Mouse (Mus musculus): ENCODE measurements around the gene Ltbp1. TPM values are rescaled to one million over a fixed set of nuclear protein-coding genes. Genes with fewer than 3 reads are reported as not detected.
A peak's percentile ranks its signal among the peaks of the same experiment; 100 is the strongest.

Gene Ltbp1
- polyA plus RNA-seq, 1 experiment from 2014 or later = 29.8 TPM

DNA sequence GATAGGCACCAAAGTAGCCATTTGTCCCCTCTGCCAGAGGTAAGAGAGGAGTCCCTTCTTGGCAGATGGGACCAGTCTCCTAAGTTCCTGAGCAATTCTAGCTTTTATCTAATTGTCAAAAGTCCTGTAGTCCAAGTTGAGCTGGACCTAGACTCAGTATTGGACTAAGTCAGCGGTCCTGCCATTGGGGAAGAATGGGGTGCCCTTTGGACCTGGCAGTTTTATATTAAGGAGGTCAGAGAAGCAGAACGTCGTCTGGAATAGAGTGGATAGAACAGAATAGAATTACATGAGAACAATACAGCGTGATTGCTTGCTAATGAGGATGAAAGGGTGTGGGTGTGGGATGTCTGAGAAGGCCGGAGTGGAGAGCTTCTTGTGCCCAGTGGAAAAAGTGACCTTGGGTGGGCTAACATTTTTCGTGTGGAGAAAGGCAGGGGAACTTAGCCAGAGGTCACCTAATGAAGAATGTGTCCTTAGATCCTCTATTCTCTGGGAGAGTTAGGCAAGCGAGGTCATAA is 167.4 kb downstream of the Ltbp1 start:
- peaks cover 2% of the 10 kb centered on the region; the same call in 1 of the 2 replicates for H3K4me1 ChIP-seq (replicated peaks; ENCODE audit: control insufficient read depth, insufficient read depth, low read length)
- no peak overlapping the region for H3K27ac ChIP-seq (ENCODE audit: low read depth)
- H3K4me2 ChIP-seq (ENCODE audit: low read length) = no peak overlapping the region
- no peaks in the 10 kb centered on the region for H3K9me3 ChIP-seq (ENCODE audit: control insufficient read depth, low read length)
- H3K4me3 ChIP-seq (ENCODE audit: low read depth, low read length) = no peak overlapping the region
- no peaks in the 10 kb centered on the region for H3K36me3 ChIP-seq (ENCODE audit: control insufficient read depth, insufficient read depth, low read length)
- 88% methylated on average over 7 of the region's 7 CpGs for WGBS
- no peak for ATAC-seq (replicated peaks; ENCODE audit: low FRiP score, low TSS enrichment, low read depth)
- no peak overlapping the region for H3K9ac ChIP-seq (ENCODE audit: low read length)
- no peaks in the 10 kb centered on the region for H3K27me3 ChIP-seq (replicated peaks; ENCODE audit: control insufficient read depth, insufficient read depth, low read length)
- peak; percentile 13 for DNase-seq (ENCODE audit: low spot score)

DNA sequence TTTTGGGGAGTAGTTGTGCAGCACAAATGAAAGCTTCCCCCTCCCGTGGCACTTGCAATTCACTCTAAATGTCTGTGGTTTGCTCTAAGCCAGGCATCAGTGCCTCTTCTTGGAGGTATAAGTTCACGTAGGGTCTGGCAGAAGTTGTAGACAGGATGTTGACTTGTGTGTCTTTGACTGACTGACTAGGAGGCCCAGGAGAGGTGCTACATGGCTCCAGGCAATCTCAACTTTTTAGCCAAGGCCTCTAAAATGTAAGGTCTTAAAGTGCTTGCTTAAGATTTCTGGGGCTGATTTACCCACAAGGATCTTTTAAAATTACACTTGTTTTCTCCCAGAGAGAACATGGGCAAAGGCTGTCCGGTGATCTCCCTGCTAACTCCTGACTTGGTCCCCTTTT is 169.1 kb downstream of the Ltbp1 start:
- no peaks in the 10 kb centered on the region for H3K36me3 ChIP-seq (ENCODE audit: control insufficient read depth, insufficient read depth, low read length)
- WGBS = 84% methylated on average over 3 of the region's 3 CpGs
- peaks cover 13% of the 10 kb centered on the region for H3K4me1 ChIP-seq (replicated peaks; ENCODE audit: control insufficient read depth, insufficient read depth, low read length)
- no peak overlapping the region for H3K9ac ChIP-seq (ENCODE audit: low read length)
- H3K4me2 ChIP-seq (ENCODE audit: low read length) = no peak overlapping the region
- no peak overlapping the region for H3K27ac ChIP-seq (ENCODE audit: low read depth)
- DNase-seq (ENCODE audit: low spot score) = no peak
- no peaks in the 10 kb centered on the region for H3K27me3 ChIP-seq (replicated peaks; ENCODE audit: control insufficient read depth, insufficient read depth, low read length)
- no peak for ATAC-seq (replicated peaks; ENCODE audit: low FRiP score, low TSS enrichment, low read depth)
- no peak overlapping the region for H3K4me3 ChIP-seq (ENCODE audit: low read depth, low read length)
- H3K9me3 ChIP-seq (ENCODE audit: control insufficient read depth, low read length) = no peaks in the 10 kb centered on the region

DNA sequence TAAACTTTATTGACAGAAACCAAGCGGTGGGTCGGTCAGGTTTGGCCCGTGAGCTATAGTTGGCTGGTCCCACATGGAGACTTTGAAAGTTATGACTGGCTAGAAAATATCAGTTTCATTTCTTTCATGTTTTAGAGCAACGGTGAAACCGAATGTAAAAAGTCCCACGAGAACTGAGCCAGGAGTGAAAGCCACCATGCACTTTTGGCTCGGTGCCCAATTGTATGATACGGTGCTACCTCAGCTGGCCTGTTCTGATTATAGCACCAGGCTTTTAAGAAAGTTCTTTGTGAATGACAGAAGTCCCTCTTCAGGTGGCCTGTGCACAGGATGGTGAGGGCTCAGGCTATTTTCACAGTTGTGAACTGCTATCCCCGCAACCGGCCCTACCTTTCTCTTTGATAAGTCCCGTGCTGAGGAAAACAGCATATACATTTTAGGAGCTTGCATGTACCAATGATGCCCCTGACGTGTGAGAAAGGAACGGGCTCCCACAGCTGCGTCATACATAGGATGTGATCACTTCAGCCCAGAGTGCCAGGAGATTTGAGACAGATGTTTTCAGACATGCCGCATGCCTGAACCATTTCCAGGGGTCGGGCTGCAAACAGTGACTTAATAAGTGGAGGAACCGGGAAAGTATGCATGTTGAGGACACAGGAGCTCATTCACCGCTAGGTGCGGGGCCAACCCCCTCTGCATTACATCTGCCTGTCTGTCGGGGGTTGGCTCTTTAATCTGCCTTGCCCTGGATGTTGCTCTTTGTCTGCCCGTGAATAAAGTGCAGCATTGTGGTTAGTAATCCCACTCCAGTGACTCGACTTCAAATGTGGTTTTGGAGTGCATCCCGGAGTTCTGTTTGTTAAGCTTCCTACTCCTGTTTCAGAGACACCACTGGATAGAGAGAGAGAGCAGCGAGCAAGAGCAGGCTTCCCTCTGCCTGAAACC is 172.8 kb downstream of the Ltbp1 start:
- Histone ChIP-seq H3K4me2 (ENCODE audit: low read length) (peak overlapping the region; percentile 38), H3K27ac (ENCODE audit: low read depth) (peak overlapping the region; percentile 47; the same call in 1 of the 2 replicates), H3K9ac (ENCODE audit: low read length) (no peak overlapping the region), H3K4me3 (ENCODE audit: low read depth, low read length) (0 out of 2 replicates have a peak overlapping the region, but pooled peaks have one; percentile 0), H3K9me3 (ENCODE audit: control insufficient read depth, low read length) (no peaks in the 10 kb centered on the region), H3K27me3 (replicated peaks; ENCODE audit: control insufficient read depth, insufficient read depth, low read length) (no peaks in the 10 kb centered on the region), H3K36me3 (ENCODE audit: control insufficient read depth, insufficient read depth, low read length) (no peaks in the 10 kb centered on the region), H3K4me1 (replicated peaks; ENCODE audit: control insufficient read depth, insufficient read depth, low read length) (peaks cover 26% of the 10 kb centered on the region)
- 42% methylated on average over 24 of the region's 24 CpGs for WGBS
- peak; percentile 66 for DNase-seq (ENCODE audit: low spot score)
- peak; percentile 54 for ATAC-seq (replicated peaks; ENCODE audit: low FRiP score, low TSS enrichment, low read depth)

DNA sequence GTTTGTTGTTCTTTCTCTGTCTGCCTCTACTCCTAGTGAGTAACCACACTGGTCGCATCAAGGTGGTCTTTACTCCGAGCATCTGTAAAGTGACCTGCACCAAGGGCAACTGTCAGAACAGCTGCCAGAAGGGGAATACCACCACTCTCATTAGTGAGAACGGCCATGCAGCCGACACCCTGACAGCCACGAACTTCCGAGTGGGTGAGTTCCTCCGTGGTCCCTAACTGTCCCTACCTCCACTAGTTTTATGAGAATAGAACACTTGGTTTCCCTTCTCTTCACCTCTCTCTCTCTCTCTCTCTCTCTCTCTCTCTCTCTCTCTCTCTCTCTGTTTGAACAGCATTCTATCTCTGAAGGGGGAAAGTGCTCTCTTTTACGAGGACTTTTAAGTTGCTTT is 173.6 kb downstream of the Ltbp1 start:
- H3K4me3 ChIP-seq (ENCODE audit: low read depth, low read length) = peak overlapping the region; percentile 0; the same call in 1 of the 2 replicates
- H3K9me3 ChIP-seq (ENCODE audit: control insufficient read depth, low read length) = no peaks in the 10 kb centered on the region
- H3K27ac ChIP-seq (ENCODE audit: low read depth) = peak overlapping the region; percentile 47
- no peak overlapping the region for H3K9ac ChIP-seq (ENCODE audit: low read length)
- ATAC-seq (replicated peaks; ENCODE audit: low FRiP score, low TSS enrichment, low read depth) (no peak), DNase-seq (ENCODE audit: low spot score) (peak; percentile 50)
- WGBS = 61% methylated on average over 8 of the region's 8 CpGs
- H3K4me2 ChIP-seq (ENCODE audit: low read length) = peak overlapping the region; percentile 38
- peaks cover 26% of the 10 kb centered on the region for H3K4me1 ChIP-seq (replicated peaks; ENCODE audit: control insufficient read depth, insufficient read depth, low read length)
- no peaks in the 10 kb centered on the region for H3K27me3 ChIP-seq (replicated peaks; ENCODE audit: control insufficient read depth, insufficient read depth, low read length)
- no peaks in the 10 kb centered on the region for H3K36me3 ChIP-seq (ENCODE audit: control insufficient read depth, insufficient read depth, low read length)

DNA sequence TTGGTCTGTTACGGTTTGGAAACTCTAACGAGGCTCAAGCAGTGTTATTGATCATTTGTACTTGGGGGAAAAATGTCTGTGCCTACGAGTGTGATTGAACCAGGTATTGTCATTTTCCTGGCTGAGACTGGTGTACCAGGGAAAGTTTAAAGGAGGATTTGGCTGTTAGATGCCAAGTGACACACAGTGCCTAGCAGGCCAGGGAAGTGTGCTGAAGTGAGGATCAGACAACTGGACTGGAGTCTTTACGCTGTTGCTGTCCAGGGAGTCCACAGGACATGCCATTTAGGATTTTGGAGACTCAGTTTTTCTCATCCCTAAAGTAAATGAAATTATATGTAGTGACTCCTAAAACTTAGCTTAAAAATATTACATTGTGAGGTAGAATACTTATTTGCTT is 174.9 kb downstream of the Ltbp1 start:
- H3K27ac ChIP-seq (ENCODE audit: low read depth) = peak overlapping the region; percentile 43; the same call in 1 of the 2 replicates
- WGBS = 61% methylated on average over 4 of the region's 4 CpGs
- H3K4me2 ChIP-seq (ENCODE audit: low read length) = peak overlapping the region; percentile 16; the same call in 1 of the 2 replicates

DNA sequence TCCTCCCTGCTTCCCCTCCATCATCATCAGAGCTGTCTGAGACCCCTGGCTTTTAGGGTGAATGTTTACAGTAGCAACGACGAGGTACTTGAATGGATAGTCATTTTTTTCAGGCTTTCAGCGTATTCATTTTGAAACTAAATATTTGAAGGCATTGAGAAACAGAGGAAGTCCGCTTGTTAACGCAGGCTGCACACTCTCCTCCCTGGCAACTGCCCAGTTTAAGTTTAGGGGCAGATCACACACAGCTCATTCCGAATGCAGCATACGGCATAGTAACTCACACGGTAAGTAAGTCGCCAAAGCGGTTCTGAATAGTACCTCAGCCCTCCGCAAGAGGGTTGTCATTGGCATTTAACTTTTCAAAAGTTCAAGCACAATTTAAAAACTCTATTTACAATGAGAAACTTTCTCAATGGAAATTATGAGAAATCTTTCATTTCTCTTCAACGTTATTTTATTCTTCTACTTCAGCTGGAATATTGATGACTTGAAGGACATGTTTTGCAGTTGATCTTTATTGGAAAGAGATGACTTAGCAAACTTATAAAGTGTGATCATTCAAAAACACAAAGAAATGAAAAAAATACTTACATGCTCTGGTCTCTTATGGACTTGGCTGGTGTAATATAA is 175.7 kb downstream of the Ltbp1 start:
- Histone ChIP-seq H3K4me2 (ENCODE audit: low read length) (peak overlapping the region; percentile 30), H3K9ac (ENCODE audit: low read length) (no peak overlapping the region), H3K27me3 (replicated peaks; ENCODE audit: control insufficient read depth, insufficient read depth, low read length) (no peaks in the 10 kb centered on the region), H3K9me3 (ENCODE audit: control insufficient read depth, low read length) (no peaks in the 10 kb centered on the region), H3K4me1 (replicated peaks; ENCODE audit: control insufficient read depth, insufficient read depth, low read length) (peaks cover 26% of the 10 kb centered on the region), H3K36me3 (ENCODE audit: control insufficient read depth, insufficient read depth, low read length) (no peaks in the 10 kb centered on the region), H3K4me3 (ENCODE audit: low read depth, low read length) (no peak overlapping the region), H3K27ac (ENCODE audit: low read depth) (no peak overlapping the region)
- ATAC-seq (replicated peaks; ENCODE audit: low FRiP score, low TSS enrichment, low read depth) (no peak), DNase-seq (ENCODE audit: low spot score) (peak; percentile 50)
- 42% methylated on average over 12 of the region's 12 CpGs for WGBS

More for the DNA sequence above, 174.9 kb downstream of the Ltbp1 start:
- no peaks in the 10 kb centered on the region for H3K9me3 ChIP-seq (ENCODE audit: control insufficient read depth, low read length)
- no peak overlapping the region for H3K9ac ChIP-seq (ENCODE audit: low read length)
- H3K27me3 ChIP-seq (replicated peaks; ENCODE audit: control insufficient read depth, insufficient read depth, low read length) = no peaks in the 10 kb centered on the region
- H3K36me3 ChIP-seq (ENCODE audit: control insufficient read depth, insufficient read depth, low read length) = no peaks in the 10 kb centered on the region
- H3K4me3 ChIP-seq (ENCODE audit: low read depth, low read length) = no peak overlapping the region
- no peak for ATAC-seq (replicated peaks; ENCODE audit: low FRiP score, low TSS enrichment, low read depth)
- H3K4me1 ChIP-seq (replicated peaks; ENCODE audit: control insufficient read depth, insufficient read depth, low read length) = peaks cover 26% of the 10 kb centered on the region
- no peak for DNase-seq (ENCODE audit: low spot score)

DNA sequence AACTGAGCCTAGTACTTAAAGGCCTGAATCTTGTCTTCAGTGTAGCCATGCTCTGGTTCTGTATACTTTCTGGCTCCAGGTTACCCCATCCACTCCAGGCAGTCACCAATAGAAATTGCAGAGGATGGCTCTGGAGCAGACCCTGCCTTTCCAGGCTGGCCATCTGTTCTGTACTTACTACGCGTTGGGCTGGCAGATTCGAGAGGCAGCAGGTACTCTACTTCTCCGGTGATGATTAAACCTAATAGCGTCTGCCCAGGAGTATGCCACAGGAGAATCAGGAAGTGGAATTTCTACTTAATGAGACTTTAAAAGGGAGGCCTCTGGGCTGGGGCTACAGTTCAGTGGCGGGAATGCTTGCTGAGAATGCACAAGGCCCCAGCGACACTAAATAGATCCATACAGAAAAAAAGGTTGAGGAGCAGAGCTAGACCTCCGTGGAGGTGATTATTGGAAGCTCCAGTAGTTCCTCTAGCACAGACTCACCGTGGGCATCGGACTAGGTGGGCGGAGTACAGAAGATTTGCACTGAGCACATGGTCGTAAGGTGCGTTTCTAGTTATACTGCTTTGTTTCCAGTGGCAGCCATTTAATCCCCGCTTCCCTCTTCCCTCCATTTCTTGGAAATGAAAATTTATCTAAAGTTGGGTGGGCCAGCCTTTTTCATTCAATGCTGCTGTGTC is 177.1 kb downstream of the Ltbp1 start:
- Histone ChIP-seq H3K4me1 (replicated peaks; ENCODE audit: control insufficient read depth, insufficient read depth, low read length) (peaks cover 26% of the 10 kb centered on the region), H3K27me3 (replicated peaks; ENCODE audit: control insufficient read depth, insufficient read depth, low read length) (no peaks in the 10 kb centered on the region), H3K9me3 (ENCODE audit: control insufficient read depth, low read length) (no peaks in the 10 kb centered on the region), H3K9ac (ENCODE audit: low read length) (no peak overlapping the region), H3K27ac (ENCODE audit: low read depth) (peak overlapping the region; percentile 14; the same call in 1 of the 2 replicates), H3K4me2 (ENCODE audit: low read length) (no peak overlapping the region), H3K4me3 (ENCODE audit: low read depth, low read length) (no peak overlapping the region), H3K36me3 (ENCODE audit: control insufficient read depth, insufficient read depth, low read length) (no peaks in the 10 kb centered on the region)
- 72% methylated on average over 14 of the region's 14 CpGs for WGBS
- ATAC-seq (replicated peaks; ENCODE audit: low FRiP score, low TSS enrichment, low read depth) (no peak), DNase-seq (ENCODE audit: low spot score) (peak; percentile 38)

Measured in intestine, embryonic 14.5 days (tissue).